26 mouse cellular contexts compared by ENCODE assay signal in genomic region chr17:49439706-49440105, GRCm38 (mm10). TPM values are rescaled to one million over a fixed set of nuclear protein-coding genes. Genes with fewer than 3 reads are reported as not detected.
DNase-seq lines count a peak whose midpoint lies in the region; ATAC-seq lines count a peak whose summit lies in the region.
"Had no signal": no experiment of that assay in that cellular context is flagged by ENCODE, and none has a peak within 500 bp of the region (broad histone marks: within the 10 kb centered on the region; RNA-seq: fewer than 3 reads in every experiment).

No protein-coding gene starts in this region.

- H3K27me3 ChIP-seq in liver, embryonic 13.5 days = no peaks in the 10 kb centered on the region
- H3K27me3 ChIP-seq in forebrain, embryonic 16.5 days (replicated peaks; ENCODE audit: control insufficient read depth, insufficient read depth, low read length) = no peaks in the 10 kb centered on the region
- H3K27me3 ChIP-seq: CH12.LX; embryonic facial prominence, embryonic 15.5 days; hindbrain, embryonic 12.5 days; lung, embryonic 15.5 days; megakaryocyte, embryonic 14.5 days; midbrain, embryonic 13.5 days; neural tube, embryonic 12.5 days had no signal

- peak overlapping the region; percentile 81 for H3K9ac ChIP-seq in liver, embryonic 13.5 days
- no peak overlapping the region for H3K9ac ChIP-seq in forebrain, embryonic 16.5 days (replicated peaks; ENCODE audit: low read depth, low read length)
- H3K9ac ChIP-seq: embryonic facial prominence, embryonic 15.5 days; forebrain, postnatal 0 days; hindbrain, embryonic 12.5 days; lung, embryonic 15.5 days; midbrain, embryonic 13.5 days; neural tube, embryonic 12.5 days had no signal

- H3K4me1 ChIP-seq in liver, embryonic 13.5 days (replicated peaks) = peaks cover 65% of the 10 kb centered on the region
- H3K4me1 ChIP-seq in forebrain, embryonic 16.5 days (replicated peaks; ENCODE audit: control insufficient read depth, insufficient read depth, low read length) = no peaks in the 10 kb centered on the region
- H3K4me1 ChIP-seq: forebrain, embryonic 10.5 days; hindbrain, embryonic 12.5 days; midbrain, embryonic 13.5 days; neural tube, embryonic 12.5 days had no signal

- WGBS in liver, embryonic 13.5 days (ENCODE audit: insufficient replicate concordance) = 43% methylated on average over 4 of the region's 4 CpGs
- 91% methylated on average over 4 of the region's 4 CpGs for WGBS in forebrain, embryonic 16.5 days

- peak overlapping the region; percentile 53 for H3K4me3 ChIP-seq in liver, embryonic 13.5 days (replicated peaks)
- H3K4me3 ChIP-seq in forebrain, embryonic 16.5 days (replicated peaks; ENCODE audit: low read length) = no peak overlapping the region
- H3K4me3 ChIP-seq: embryonic facial prominence, embryonic 15.5 days; forebrain, embryonic 10.5 days; hindbrain, embryonic 12.5 days; lung, embryonic 15.5 days; megakaryocyte, embryonic 14.5 days; midbrain, embryonic 13.5 days; neural tube, embryonic 12.5 days had no signal

- H3K36me3 ChIP-seq in liver, embryonic 13.5 days = peaks cover 55% of the 10 kb centered on the region
- peaks cover 7% of the 10 kb centered on the region; the same call in 1 of the 2 replicates for H3K36me3 ChIP-seq in forebrain, embryonic 16.5 days (ENCODE audit: control insufficient read depth, insufficient read depth)

- H3K9me3 ChIP-seq in liver, embryonic 13.5 days (replicated peaks) = no peaks in the 10 kb centered on the region
- no peaks in the 10 kb centered on the region for H3K9me3 ChIP-seq in forebrain, embryonic 16.5 days (ENCODE audit: control insufficient read depth, low read length)
- H3K9me3 ChIP-seq: embryonic facial prominence, embryonic 15.5 days; hindbrain, embryonic 12.5 days; lung, embryonic 15.5 days; megakaryocyte, embryonic 14.5 days; midbrain, embryonic 13.5 days; neural tube, embryonic 12.5 days had no signal

- peak; percentile 21 for ATAC-seq in liver, embryonic 13.5 days (ENCODE audit: low read depth)
- no peak for ATAC-seq in forebrain, embryonic 16.5 days
- ATAC-seq: activated CD4-positive, CD25-positive, alpha-beta regulatory T cell, adult 4 months; forebrain, postnatal 0 days; midbrain, embryonic 13.5 days had no signal

- peak overlapping the region; percentile 67 for H3K4me2 ChIP-seq in liver, embryonic 13.5 days
- no peak overlapping the region for H3K4me2 ChIP-seq in forebrain, embryonic 16.5 days (ENCODE audit: low read length)
- H3K4me2 ChIP-seq: embryonic facial prominence, embryonic 15.5 days; hindbrain, embryonic 12.5 days; lung, embryonic 15.5 days; midbrain, embryonic 13.5 days; neural tube, embryonic 12.5 days had no signal

- peak overlapping the region; percentile 98 for H3K27ac ChIP-seq in liver, embryonic 13.5 days
- no peak overlapping the region for H3K27ac ChIP-seq in forebrain, embryonic 16.5 days (ENCODE audit: low read length)
- H3K27ac ChIP-seq: embryonic facial prominence, embryonic 15.5 days; forebrain, embryonic 10.5 days; hindbrain, embryonic 12.5 days; kidney, postnatal 0 days; lung, embryonic 15.5 days; midbrain, embryonic 13.5 days; neural tube, embryonic 12.5 days had no signal

- DNase-seq in heart, adult 11 months = peak; percentile 77
- DNase-seq in heart, adult 9 months (ENCODE audit: low spot score in 2 of 2) = no peak
- peak; percentile 21 for DNase-seq in testis, postnatal 10 days (ENCODE audit: low spot score)
- no peak for DNase-seq in testis, postnatal 14 days (ENCODE audit: low spot score)
- no peak for DNase-seq in liver, embryonic 13.5 days
- no peak for DNase-seq in frontal cortex, adult 2 months (ENCODE audit: extremely low spot score in 1 of 2, low spot score in 1 of 2)
- DNase-seq: adrenal gland, adult 8-10 months; B cell, adult 2 months; cerebellum, adult 9-10 months; forebrain, postnatal 0 days; kidney, adult 2 months; layer of hippocampus, adult 9-11 months; lung, postnatal 36 days; right cerebral cortex, postnatal 25 days; thymus, adult 2 months had no signal

RNA-seq across cellular contexts. Expression of gene Mocs1, which starts 11.5 kb away (rescaled TPM):
- 6.1 and 8.5 TPM in 2 replicates for polyA plus RNA-seq in liver, embryonic 13.5 days (2015; fragmentation: Nextera tagmentation; extraction: Ambion mirVana)
- polyA plus RNA-seq in frontal cortex, adult 2 months (2012; rRNA removed) = 8.3 and 8.9 TPM in 2 replicates
- polyA plus RNA-seq in forebrain, embryonic 16.5 days (2015; fragmentation: Nextera tagmentation; extraction: Ambion mirVana) = 2.8 and 5.1 TPM in 2 replicates

Comparison
In these comparisons a context has a peak if more than half of its experiments do, and no peak if none do; other contexts are left out.
1. DNase-seq: peak in heart, adult 11 months (single experiment) and testis, postnatal 10 days (single experiment); none in heart, adult 9 months (0 of 2), testis, postnatal 14 days (single experiment), liver, embryonic 13.5 days (single experiment) and frontal cortex, adult 2 months (0 of 2).